Mouse (Mus musculus) spleen, adult 2 months (tissue): ENCODE results near the gene Gclc.

Experiments
- CTCF ChIP-seq: fragments of 200-500 bp; IDR thresholded peaks from 2 replicates; pipeline ENCODE4 v1.5.1; 2011; ENCODE audit warnings: mild to moderate bottlenecking, inconsistent platforms; ENCODE audit not compliant: insufficient read depth, insufficient read length, insufficient replicate concordance; ENCODE audit errors: extremely low read depth
- POLR2A ChIP-seq: fragments of 200-500 bp; IDR thresholded peaks from 2 replicates; pipeline ENCODE4 v1.6.1; 2011; ENCODE audit warnings: low read depth, low read length, inconsistent platforms

DNA sequence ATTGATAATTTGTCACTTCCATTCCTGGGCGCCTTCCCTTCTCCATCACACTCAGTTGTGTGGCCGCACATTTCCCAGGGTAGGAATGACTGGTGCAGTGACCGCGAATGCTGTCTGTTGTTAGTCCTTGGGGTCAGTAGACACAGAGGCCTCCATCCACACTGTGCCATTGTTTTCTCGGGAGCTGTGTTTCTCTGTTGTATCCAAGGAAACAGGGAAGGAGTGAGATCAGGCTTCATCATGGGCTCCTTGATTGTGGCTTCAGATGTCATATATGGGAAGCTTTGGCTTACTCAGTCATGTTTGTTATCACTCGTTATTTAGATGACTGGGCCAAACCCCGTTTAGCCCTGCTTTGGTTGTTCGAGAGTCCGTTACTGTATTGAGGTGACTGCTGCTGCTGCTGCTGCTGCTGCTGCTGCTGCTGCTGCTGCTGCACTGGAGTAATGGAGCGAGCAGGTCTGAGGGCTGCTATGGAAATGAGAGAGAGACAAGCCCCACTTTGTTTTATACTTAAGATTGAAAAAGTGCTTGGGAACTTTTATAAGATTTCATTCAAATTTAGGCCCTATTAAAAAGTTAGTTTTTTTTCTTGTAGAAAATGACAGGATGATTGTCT, 17.5 kb downstream of the Gclc start:
- TF ChIP-seq CTCF (no peak), POLR2A (no peak)
